Mouse (Mus musculus) embryonic facial prominence, embryonic 11.5 days (tissue): ENCODE measurements around the gene Mtmr1. TPM values are rescaled to one million over a fixed set of nuclear protein-coding genes. Genes with fewer than 3 reads are reported as not detected.

Source experiments
- ATAC-seq: fragments of 200-750 bp; cut with Nextera tagmentation; replicated peaks from 2 replicates; pipeline ENCODE4 v1.8.0; 2017; ENCODE audit warnings: low read depth; ENCODE audit not compliant: insufficient number of reproducible peaks, low FRiP score, low TSS enrichment
- DNase-seq: peaks from one replicate; pipeline ENCODE4 v3.0.0-alpha.2; 2015; ENCODE audit warnings: low spot score
- H3K27ac ChIP-seq: fragments of 300-500 bp; sonication (generic); replicated peaks from 2 replicates; pipeline ENCODE4 v1.5.1; 2014; ENCODE audit warnings: mild to moderate bottlenecking, low read depth, low read length, control low read depth
- H3K27me3 ChIP-seq: fragments of 300-500 bp; sonication (generic); 2 replicates; pipeline ENCODE4 v1.6.1; 2014; ENCODE audit warnings: mild to moderate bottlenecking, low read length, moderate library complexity, mixed read lengths; ENCODE audit not compliant: control insufficient read depth, insufficient read depth
- H3K36me3 ChIP-seq: fragments of 300-500 bp; sonication (generic); replicated peaks from 2 replicates; pipeline ENCODE4 v1.6.1; 2014; ENCODE audit warnings: low read depth, mild to moderate bottlenecking, low read length, moderate library complexity, mixed read lengths; ENCODE audit not compliant: control insufficient read depth, insufficient read depth
- H3K4me1 ChIP-seq: fragments of 300-500 bp; sonication (generic); 2 replicates; pipeline ENCODE4 v1.6.1; 2014; ENCODE audit warnings: low read length, mixed read lengths; ENCODE audit not compliant: control insufficient read depth, insufficient read depth
- H3K4me2 ChIP-seq: fragments of 300-500 bp; sonication (generic); 2 replicates; pipeline ENCODE4 v1.6.1; 2014; ENCODE audit warnings: low read depth, mild to moderate bottlenecking, control low read depth, low read length, moderate library complexity
- H3K4me3 ChIP-seq: fragments of 300-500 bp; sonication (generic); 2 replicates; pipeline ENCODE4 v1.5.1; 2014; ENCODE audit warnings: low read depth, low read length, control low read depth
- H3K9ac ChIP-seq: fragments of 300-500 bp; sonication (generic); replicated peaks from 2 replicates; pipeline ENCODE4 v1.6.1; 2014; ENCODE audit warnings: mild to moderate bottlenecking, control low read depth, low read length
- H3K9me3 ChIP-seq: fragments of 300-500 bp; sonication (generic); replicated peaks from 2 replicates; pipeline ENCODE4 v1.6.1; 2016; ENCODE audit warnings: mild to moderate bottlenecking, low read length, inconsistent platforms, mixed read lengths; ENCODE audit not compliant: control insufficient read depth
- WGBS: fragments of 180-500 bp; shearing (Covaris S2); extraction: QIAGEN DNeasy Blood & Tissue Kit; methylation state at CpG from one replicate; pipeline ENCODE4 v1.1.7; 2014; 5-methylcytosine and 5-hydroxymethylcytosine counted together
- polyA plus RNA-seq: library from polyadenylated mRNA; unstranded; fragments of >200 nt; fragmentation: Nextera tagmentation; extraction: Ambion mirVana; gene quantifications from 2 replicates; pipeline ENCODE4 v1.2.1, GENCODE M21; 2014

The Mtmr1 gene
- polyA plus RNA-seq, 1 experiment from 2014 or later = 10.6 TPM

- Histone ChIP-seq H3K27me3 (no peaks in the 10 kb centered on the region), H3K4me3 (no peak overlapping the region), H3K4me2 (no peak overlapping the region), H3K27ac (no peak overlapping the region), H3K9me3 (no peaks in the 10 kb centered on the region), H3K9ac (no peak overlapping the region), H3K4me1 (no peaks in the 10 kb centered on the region), H3K36me3 (no peaks in the 10 kb centered on the region)
- ATAC-seq (no peak), DNase-seq (no peak)
- 63% methylated on average over 1 of the region's 1 CpGs for WGBS
These were observed 60.3 kb downstream of the Mtmr1 start for GRCm38 (mm10) chrX:71424852-71425251.

GRCm38 (mm10) chrX:71425746-71426519, 61.4 kb downstream of the Mtmr1 start:
- ATAC-seq (peak; percentile 52; the same call in 1 of the 2 replicates), DNase-seq (peak; percentile 78)
- Histone ChIP-seq H3K27me3 (no peaks in the 10 kb centered on the region), H3K4me3 (no peak overlapping the region), H3K4me2 (no peak overlapping the region), H3K4me1 (no peaks in the 10 kb centered on the region), H3K9ac (no peak overlapping the region), H3K9me3 (no peaks in the 10 kb centered on the region), H3K36me3 (no peaks in the 10 kb centered on the region), H3K27ac (no peak overlapping the region)
- WGBS = 46% methylated on average over 9 of the region's 9 CpGs

- no peak overlapping the region for H3K9ac ChIP-seq
- H3K9me3 ChIP-seq = no peaks in the 10 kb centered on the region
- H3K4me2 ChIP-seq = no peak overlapping the region
- no peaks in the 10 kb centered on the region for H3K4me1 ChIP-seq
- ATAC-seq (no peak), DNase-seq (no peak)
- no peaks in the 10 kb centered on the region for H3K36me3 ChIP-seq
- no peaks in the 10 kb centered on the region for H3K27me3 ChIP-seq
- H3K27ac ChIP-seq = no peak overlapping the region
- no peak overlapping the region for H3K4me3 ChIP-seq
These were observed 62.9 kb downstream of the Mtmr1 start for GRCm38 (mm10) chrX:71427491-71427890.

GRCm38 (mm10) chrX:71430900-71431299, 66.3 kb downstream of the Mtmr1 start:
- H3K9me3 ChIP-seq = no peaks in the 10 kb centered on the region
- no peaks in the 10 kb centered on the region for H3K36me3 ChIP-seq
- H3K4me3 ChIP-seq = no peak overlapping the region
- 81% methylated on average over 5 of the region's 5 CpGs for WGBS
- ATAC-seq (no peak), DNase-seq (no peak)
- H3K4me1 ChIP-seq = no peaks in the 10 kb centered on the region
- H3K27me3 ChIP-seq = no peaks in the 10 kb centered on the region
- H3K9ac ChIP-seq = no peak overlapping the region
- H3K4me2 ChIP-seq = no peak overlapping the region
- no peak overlapping the region for H3K27ac ChIP-seq

GRCm38 (mm10) chrX:71434448-71434847, 69.9 kb downstream of the Mtmr1 start:
- no peaks in the 10 kb centered on the region for H3K27me3 ChIP-seq
- no peaks in the 10 kb centered on the region for H3K36me3 ChIP-seq
- H3K27ac ChIP-seq = no peak overlapping the region
- H3K4me2 ChIP-seq = no peak overlapping the region
- no peaks in the 10 kb centered on the region for H3K9me3 ChIP-seq
- DNase-seq (no peak), ATAC-seq (no peak)
- WGBS = 67% methylated on average over 1 of the region's 1 CpGs
- no peaks in the 10 kb centered on the region for H3K4me1 ChIP-seq
- H3K9ac ChIP-seq = no peak overlapping the region
- no peak overlapping the region for H3K4me3 ChIP-seq

- peak; percentile 0 for DNase-seq
- WGBS = 48% methylated on average over 8 of the region's 8 CpGs
- no peak overlapping the region for H3K9ac ChIP-seq
- H3K36me3 ChIP-seq = no peaks in the 10 kb centered on the region
- no peaks in the 10 kb centered on the region for H3K27me3 ChIP-seq
- H3K4me2 ChIP-seq = no peak overlapping the region
- no peaks in the 10 kb centered on the region for H3K4me1 ChIP-seq
- H3K4me3 ChIP-seq = no peak overlapping the region
- H3K9me3 ChIP-seq = no peaks in the 10 kb centered on the region
- no peak overlapping the region for H3K27ac ChIP-seq
- no peak for ATAC-seq
These were observed 70.3 kb downstream of the Mtmr1 start for GRCm38 (mm10) chrX:71434860-71435259.

GRCm38 (mm10) chrX:71435542-71435941, 71.0 kb downstream of the Mtmr1 start:
- Histone ChIP-seq H3K36me3 (no peaks in the 10 kb centered on the region), H3K4me2 (no peak overlapping the region), H3K9ac (no peak overlapping the region), H3K4me3 (no peak overlapping the region), H3K4me1 (no peaks in the 10 kb centered on the region), H3K27me3 (no peaks in the 10 kb centered on the region), H3K9me3 (no peaks in the 10 kb centered on the region), H3K27ac (no peak overlapping the region)
- no peak for ATAC-seq
- WGBS = 86% methylated on average over 2 of the region's 2 CpGs
- no peak for DNase-seq

GRCm38 (mm10) chrX:71439473-71439872, 74.9 kb downstream of the Mtmr1 start:
- no peak overlapping the region for H3K9ac ChIP-seq
- ATAC-seq (no peak), DNase-seq (no peak)
- no peaks in the 10 kb centered on the region for H3K4me1 ChIP-seq
- H3K4me3 ChIP-seq = no peak overlapping the region
- no peaks in the 10 kb centered on the region for H3K27me3 ChIP-seq
- no peaks in the 10 kb centered on the region for H3K36me3 ChIP-seq
- H3K27ac ChIP-seq = no peak overlapping the region
- H3K4me2 ChIP-seq = no peak overlapping the region
- no peaks in the 10 kb centered on the region for H3K9me3 ChIP-seq
- WGBS = 78% methylated on average over 6 of the region's 6 CpGs
